Mouse (Mus musculus): ENCODE results near the gene Tmem190.

GRCm38 (mm10) chr7:4739544-4740275, 43.0 kb upstream of the Tmem190 start, which contains the start of gene Kmt5c:
- TF ChIP-seq CTCF (IDR thresholded peaks at IDR 0.05; ENCODE audit: low read depth, low read length) (no peak), POLR2AphosphoS5 (IDR thresholded peaks at IDR 0.05; ENCODE audit: insufficient replicate concordance, low read depth, low read length) (no peak), TAL1 (conservative IDR thresholded peaks at IDR 0.05; ENCODE audit: low read depth, low read length) (no peak), GATA1 (IDR thresholded peaks at IDR 0.05; ENCODE audit: borderline replicate concordance, low read length) (no peak)

All from G1E (cell line).